Mouse (Mus musculus): ENCODE results near the gene Ppard. TPM values are rescaled to one million over a fixed set of nuclear protein-coding genes. Genes with fewer than 3 reads are reported as not detected.

Gene Ppard
- 29.0 TPM for total RNA-seq (2023)

DNA sequence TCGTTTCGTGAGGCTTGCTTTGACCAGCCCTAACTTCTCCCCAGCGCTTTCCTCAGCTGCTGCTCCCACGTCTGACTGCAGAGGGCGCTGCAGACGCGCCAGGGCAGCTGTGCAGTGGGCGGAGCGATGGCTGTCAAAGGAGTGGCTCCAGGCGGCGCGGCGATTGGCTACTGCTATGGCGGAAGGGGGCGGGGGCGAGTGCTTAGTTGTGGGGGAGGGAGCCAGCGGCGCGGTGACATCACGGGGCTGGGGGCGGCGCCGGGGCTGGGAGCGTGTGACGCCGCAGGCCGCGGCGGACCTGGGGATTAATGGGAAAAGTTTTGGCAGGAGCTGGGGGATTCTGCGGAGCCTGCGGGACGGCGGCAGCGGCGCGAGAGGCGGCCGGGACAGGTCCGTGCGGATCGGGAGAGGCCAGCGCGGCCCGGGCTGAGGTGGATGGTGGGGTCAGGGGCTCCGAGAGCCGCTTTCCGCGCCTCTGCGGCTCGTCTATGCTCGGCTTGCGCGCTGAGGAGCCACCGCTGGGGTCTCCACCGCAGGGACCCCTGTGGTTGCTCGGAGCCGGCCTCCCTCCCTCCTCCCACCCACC is at the start of gene Ppard:
Gene Ppard, plus strand, starts transcription at position 226 of the 586 bp plus-strand sequence.

DNA sequence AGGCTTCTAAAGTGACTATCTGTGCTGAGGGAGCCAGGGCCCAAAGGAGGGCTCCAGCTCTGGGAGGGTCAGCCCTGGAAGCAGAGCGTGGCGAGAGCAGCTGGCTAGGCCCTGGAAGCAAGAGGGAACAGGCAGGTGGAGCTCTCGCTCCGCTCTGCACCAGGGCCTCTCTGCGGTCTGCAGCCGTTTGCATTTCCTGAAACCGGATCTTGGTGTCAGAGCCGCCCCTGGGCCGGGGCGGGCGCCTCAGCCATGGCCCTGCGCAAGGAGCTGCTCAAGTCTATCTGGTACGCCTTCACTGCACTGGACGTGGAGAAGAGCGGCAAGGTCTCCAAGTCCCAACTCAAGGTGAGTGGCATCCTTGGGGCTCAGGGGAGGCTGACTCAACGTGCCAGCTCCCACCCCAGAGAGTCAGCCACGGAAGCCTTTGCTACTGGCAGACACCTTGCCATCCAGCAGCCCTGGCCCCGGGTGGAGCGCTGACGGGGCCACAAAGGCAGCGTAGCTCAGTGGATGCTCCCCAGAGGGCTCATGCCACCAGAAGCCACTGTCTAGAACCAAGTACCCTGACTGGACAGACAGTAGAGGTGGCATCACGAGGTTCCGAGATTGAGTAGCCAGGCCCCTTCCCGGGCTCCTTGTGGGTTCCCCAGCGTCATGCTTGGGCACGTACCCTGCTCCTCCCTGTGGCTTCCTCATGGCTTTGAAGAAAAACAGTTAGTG is 24.7 kb upstream of the Ppard start, which contains the start of gene Def6:
Gene Def6, plus strand, starts transcription at position 188 of the 723 bp plus-strand sequence.

DNA sequence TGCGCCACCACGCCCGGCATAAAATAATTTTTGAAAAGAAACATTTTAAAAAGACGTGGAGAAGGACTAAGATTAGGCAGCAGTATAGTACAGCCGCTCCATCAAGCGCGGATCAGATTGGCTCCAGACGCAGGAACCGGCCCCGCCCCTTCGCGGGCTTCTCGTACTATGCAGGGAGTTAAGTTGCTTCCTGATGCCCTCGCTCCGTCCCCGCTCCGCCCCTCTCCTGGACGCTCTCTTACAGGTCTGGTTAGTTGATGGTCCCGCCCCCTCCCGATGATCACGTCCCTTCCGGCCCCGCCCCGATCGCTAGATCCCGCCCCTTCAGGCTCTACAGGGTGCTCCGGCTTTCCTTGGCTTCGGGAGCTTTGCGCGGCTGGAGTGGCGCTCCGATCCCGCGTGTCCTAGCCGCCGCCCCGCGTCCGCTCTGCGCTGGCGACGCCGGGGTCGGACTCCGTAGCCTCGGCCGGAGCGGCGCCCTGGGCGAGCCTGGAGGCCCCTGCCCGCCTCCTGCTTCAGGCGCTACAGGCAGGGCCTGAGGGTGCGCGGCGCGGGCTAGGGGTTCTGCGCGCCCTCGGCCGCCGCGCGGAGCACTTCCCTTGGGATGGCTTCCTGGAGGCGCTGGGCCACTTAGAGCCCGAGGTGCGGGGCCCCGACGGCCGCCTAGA is 80.8 kb downstream of the Ppard start, which contains the start of gene Fance:
Gene Fance, plus strand, starts transcription at position 308 of the 668 bp plus-strand sequence.

DNA sequence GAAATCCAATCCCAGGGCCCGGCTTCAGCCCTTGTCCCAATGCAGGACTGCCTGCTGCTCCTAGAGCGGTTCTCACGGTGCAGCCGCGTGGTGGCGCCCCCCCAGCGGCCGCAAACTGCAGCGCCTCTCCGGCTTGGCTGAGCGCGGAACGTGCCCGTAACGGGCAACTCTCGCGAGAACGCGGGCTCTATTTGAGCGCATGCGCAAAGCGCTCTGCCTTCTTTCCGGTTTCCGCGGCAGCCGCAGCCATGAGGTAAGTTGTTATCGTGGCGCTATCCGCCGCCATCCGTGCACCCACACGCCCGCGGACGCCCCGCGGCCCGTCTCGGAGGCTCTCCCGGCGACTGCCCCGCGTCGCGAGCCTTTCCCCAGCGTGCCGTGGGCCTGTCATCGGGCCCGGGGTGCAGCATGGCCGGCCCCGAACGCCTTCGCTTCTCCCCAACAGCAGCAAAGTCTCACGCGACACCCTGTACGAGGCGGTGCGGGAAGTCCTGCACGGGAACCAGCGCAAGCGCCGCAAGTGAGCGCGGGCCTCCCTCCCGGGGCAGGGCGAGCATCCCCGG is 95.9 kb downstream of the Ppard start, which contains the start of gene Rpl10a:
Gene Rpl10a, plus strand, starts transcription at position 106 of the 563 bp plus-strand sequence.

DNA sequence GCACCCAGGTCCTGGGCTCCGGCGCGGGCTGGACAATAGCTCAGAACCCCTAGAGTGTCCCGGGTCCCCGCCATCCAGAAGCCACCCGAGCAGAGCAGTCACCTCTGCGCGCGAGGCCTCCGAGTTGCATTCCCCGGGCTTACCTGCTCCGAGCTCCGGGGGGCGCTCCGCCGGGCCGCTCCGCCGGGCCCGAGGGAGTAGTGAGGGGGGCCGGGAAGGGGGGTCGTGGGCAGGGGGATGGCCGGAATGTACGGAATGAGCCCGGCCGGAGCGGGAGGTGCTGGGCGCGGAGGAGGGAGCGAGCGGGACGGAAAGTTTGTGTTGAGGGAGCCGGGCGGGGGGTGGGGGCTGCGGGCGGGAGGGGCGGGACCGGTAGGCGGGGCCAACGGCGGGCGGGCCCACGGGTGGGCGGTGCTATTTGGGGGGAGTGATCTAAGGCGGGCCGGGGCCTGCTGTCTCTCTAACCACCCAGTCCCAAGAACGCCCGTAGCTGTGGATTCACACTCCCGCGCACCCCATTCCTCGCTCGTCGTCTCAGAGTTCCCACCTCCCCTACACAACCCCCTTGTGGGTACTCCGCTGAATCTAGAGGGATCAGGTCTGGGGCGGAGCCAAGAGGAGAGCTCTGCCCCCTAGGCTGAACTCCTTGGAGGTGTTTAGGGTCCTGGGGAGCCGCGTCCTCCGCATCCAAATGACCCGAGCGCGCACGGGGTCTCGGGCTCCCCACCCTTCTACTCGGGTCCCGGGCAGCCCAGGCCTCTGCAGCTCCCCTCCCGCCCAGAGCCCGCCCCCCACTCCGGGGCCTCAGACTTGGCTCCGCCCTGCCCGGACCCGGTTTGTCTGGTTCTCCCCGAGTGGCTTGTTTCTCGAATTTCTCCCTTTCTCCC is 118.2 kb downstream of the Ppard start, which contains the start of gene Tead3:
Gene Tead3, minus strand, starts transcription at position 352 of the 887 bp plus-strand sequence.

Other genes starting within 250 kb of the Ppard start
- gene Tcp11, start 152.1 kb upstream of the Ppard start, total RNA-seq (2023) = 2.3 TPM
- not detected for gene Scube3, start 90.6 kb upstream of the Ppard start, total RNA-seq (2023)
- gene Zfp523, start 55.6 kb upstream of the Ppard start, total RNA-seq (2023) = 12.6 TPM
- 150 TPM for gene Def6, start 24.9 kb upstream of the Ppard start, total RNA-seq (2023)
- gene Fance, start 80.8 kb downstream of the Ppard start, total RNA-seq (2023) = 28.3 TPM
- gene Rpl10a, start 95.8 kb downstream of the Ppard start, total RNA-seq (2023) = 1,978 TPM
- 0.67 TPM for gene Tead3, start 118.1 kb downstream of the Ppard start, total RNA-seq (2023)
- gene Tulp1, start 132.5 kb downstream of the Ppard start, total RNA-seq (2023) = not detected

Measured in CD4-positive naive resting alpha-beta T cell, adult 76 days (primary cell).